ENCODE assay signal across 8 mouse cellular contexts in the genomic region with DNA sequence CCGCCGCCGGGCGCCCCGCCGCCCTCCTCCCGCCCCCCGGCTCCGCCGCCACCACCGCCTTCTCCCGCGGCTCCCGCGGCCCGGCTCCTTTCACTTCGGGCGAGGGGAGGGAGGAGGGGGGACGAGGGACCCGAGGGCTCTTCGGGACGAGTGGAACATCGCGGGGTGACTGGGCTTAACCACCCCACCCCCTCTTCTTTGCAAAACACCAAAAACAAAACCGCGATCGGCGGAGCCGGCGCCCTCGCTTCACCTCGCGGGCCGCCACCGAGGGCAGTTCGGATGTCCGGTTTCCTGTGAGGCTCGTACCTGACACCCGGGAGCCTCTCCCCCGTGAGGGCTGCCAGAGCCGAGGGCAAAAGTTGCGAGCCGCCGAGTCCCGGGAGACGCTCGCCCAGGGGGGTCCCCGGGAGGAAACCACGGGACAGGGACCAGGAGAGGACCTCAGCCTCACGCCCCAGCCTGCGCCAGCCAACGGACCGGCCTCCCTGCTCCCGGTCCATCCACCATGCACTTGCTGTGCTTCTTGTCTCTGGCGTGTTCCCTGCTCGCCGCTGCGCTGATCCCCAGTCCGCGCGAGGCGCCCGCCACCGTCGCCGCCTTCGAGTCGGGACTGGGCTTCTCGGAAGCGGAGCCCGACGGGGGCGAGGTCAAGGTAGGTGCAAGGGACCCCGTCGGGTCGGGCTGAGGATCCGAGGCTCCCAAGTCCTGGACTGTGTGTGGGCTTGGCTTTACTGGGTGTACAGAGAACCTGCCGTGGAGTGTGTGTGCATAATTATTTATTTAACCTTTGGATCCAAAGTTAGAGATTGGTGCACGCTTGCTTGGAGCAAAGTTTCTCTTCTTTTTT. TPM values are rescaled to one million over a fixed set of nuclear protein-coding genes. Genes with fewer than 3 reads are reported as not detected.
A peak's percentile ranks its signal among the peaks of the same experiment; 100 is the strongest.
DNase-seq lines count a peak whose midpoint lies in the region; ATAC-seq and TF ChIP-seq lines count a peak whose summit lies in the region.

A gene (plus strand): TSS at position 336 of the 850 bp plus-strand sequence.

- TF ChIP-seq EP300 in liver, postnatal 0 days (IDR thresholded peaks at IDR 0.05; ENCODE audit: low read depth), result no peak

- peak within 1 kb of the TSS; percentile 73 for H3K9ac ChIP-seq in embryonic facial prominence, embryonic 12.5 days
- H3K9ac ChIP-seq in kidney, embryonic 16.5 days (replicated peaks; ENCODE audit: low read length), result peak within 1 kb of the TSS; percentile 81
- peak within 1 kb of the TSS; percentile 61 for H3K9ac ChIP-seq in liver, postnatal 0 days (replicated peaks)
- H3K9ac ChIP-seq in neural tube, embryonic 13.5 days, result peak within 1 kb of the TSS; percentile 86

- H3K27me3 ChIP-seq in embryonic facial prominence, embryonic 12.5 days, result no peaks in the 10 kb centered on the region
- H3K27me3 ChIP-seq in kidney, embryonic 16.5 days (ENCODE audit: insufficient read depth, low read length), result no peaks in the 10 kb centered on the region; the same call in 1 of the 2 replicates
- no peaks in the 10 kb centered on the region for H3K27me3 ChIP-seq in liver, postnatal 0 days (ENCODE audit: insufficient read depth, low read length)
- no peaks in the 10 kb centered on the region for H3K27me3 ChIP-seq in neural tube, embryonic 13.5 days

- H3K4me2 ChIP-seq in embryonic facial prominence, embryonic 12.5 days (replicated peaks), result peak within 1 kb of the TSS; percentile 61
- H3K4me2 ChIP-seq in kidney, embryonic 16.5 days (replicated peaks; ENCODE audit: low read depth, low read length), result peak within 1 kb of the TSS; percentile 76
- peak within 1 kb of the TSS; percentile 79 for H3K4me2 ChIP-seq in liver, postnatal 0 days (ENCODE audit: low read depth, low read length)
- peak within 1 kb of the TSS; percentile 82 for H3K4me2 ChIP-seq in neural tube, embryonic 13.5 days

- H3K36me3 ChIP-seq in embryonic facial prominence, embryonic 12.5 days, result no peaks in the 10 kb centered on the region
- H3K36me3 ChIP-seq in kidney, embryonic 16.5 days (ENCODE audit: insufficient read depth, low read length), result no peaks in the 10 kb centered on the region
- no peaks in the 10 kb centered on the region for H3K36me3 ChIP-seq in liver, postnatal 0 days (replicated peaks; ENCODE audit: insufficient read depth, low read length)
- no peaks in the 10 kb centered on the region for H3K36me3 ChIP-seq in neural tube, embryonic 13.5 days

- no peak for TF ChIP-seq CTCF in liver, postnatal 0 days (IDR thresholded peaks at IDR 0.05; ENCODE audit: low read depth)

- peak within 1 kb of the TSS; percentile 75 for H3K4me3 ChIP-seq in embryonic facial prominence, embryonic 12.5 days
- peak within 1 kb of the TSS; percentile 74 for H3K4me3 ChIP-seq in kidney, embryonic 16.5 days (ENCODE audit: low read length)
- peak within 1 kb of the TSS; percentile 68 for H3K4me3 ChIP-seq in liver, postnatal 0 days (ENCODE audit: low read depth, low read length)
- H3K4me3 ChIP-seq in neural tube, embryonic 13.5 days, result peak within 1 kb of the TSS; percentile 88

- H3K27ac ChIP-seq in embryonic facial prominence, embryonic 12.5 days, result peak within 1 kb of the TSS; percentile 80
- peak within 1 kb of the TSS; percentile 66 for H3K27ac ChIP-seq in kidney, embryonic 16.5 days (ENCODE audit: low read length)
- peak within 1 kb of the TSS; percentile 98 for H3K27ac ChIP-seq in liver, postnatal 0 days (ENCODE audit: low read depth)
- H3K27ac ChIP-seq in neural tube, embryonic 13.5 days (replicated peaks), result peak within 1 kb of the TSS; percentile 83

- H3K4me1 ChIP-seq in embryonic facial prominence, embryonic 12.5 days, result no peaks in the 10 kb centered on the region
- peaks cover 16% of the 10 kb centered on the region for H3K4me1 ChIP-seq in kidney, embryonic 16.5 days (ENCODE audit: insufficient read depth, low read length)
- H3K4me1 ChIP-seq in liver, postnatal 0 days (ENCODE audit: insufficient read depth), result peaks cover 3% of the 10 kb centered on the region; the same call in 1 of the 2 replicates
- H3K4me1 ChIP-seq in neural tube, embryonic 13.5 days (replicated peaks), result peaks cover 18% of the 10 kb centered on the region

- ATAC-seq in embryonic facial prominence, embryonic 12.5 days (ENCODE audit: insufficient number of reproducible peaks, insufficient read depth, low FRiP score, low TSS enrichment), result peak; percentile 79
- ATAC-seq in kidney, embryonic 16.5 days (ENCODE audit: low FRiP score, low TSS enrichment), result peak; percentile 79
- peak; percentile 85 for ATAC-seq in liver, postnatal 0 days
- ATAC-seq in neural tube, embryonic 13.5 days (ENCODE audit: low read depth), result peak; percentile 89

- whole genome bisulfite sequencing in embryonic facial prominence, embryonic 12.5 days, result under 1% methylated on average over 68 of the region's 79 CpGs
- WGBS in kidney, embryonic 16.5 days, result under 1% methylated on average over 61 of the region's 79 CpGs
- WGBS in liver, postnatal 0 days (ENCODE audit: insufficient replicate concordance), result under 1% methylated on average over 69 of the region's 79 CpGs
- WGBS in neural tube, embryonic 13.5 days, result under 1% methylated on average over 61 of the region's 79 CpGs

- peak; percentile 84 for DNase-seq in 3134 (ENCODE audit: extremely low read depth, insufficient read length, low spot score)
- peak; percentile 73 for DNase-seq in adrenal gland, postnatal 10 days
- peak; percentile 54 to 64 for DNase-seq in heart, adult 9 months (ENCODE audit: low spot score in 2 of 2)
- DNase-seq in liver, postnatal 0 days, result peak; percentile 66
- DNase-seq in testis, postnatal 10 days (ENCODE audit: low spot score), result peak; percentile 56

- H3K9me3 ChIP-seq in embryonic facial prominence, embryonic 12.5 days, result no peaks in the 10 kb centered on the region
- no peaks in the 10 kb centered on the region for H3K9me3 ChIP-seq in kidney, embryonic 16.5 days (ENCODE audit: low read length)
- no peaks in the 10 kb centered on the region for H3K9me3 ChIP-seq in liver, postnatal 0 days (ENCODE audit: low read length)
- no peaks in the 10 kb centered on the region for H3K9me3 ChIP-seq in neural tube, embryonic 13.5 days

RNA-seq across cellular contexts. Expression of the gene that starts here (rescaled TPM):
- 1 to 10 TPM; 6.3 to 8.2 TPM for total RNA-seq in adrenal gland, postnatal 10 days (2021)
- 11.7 and 12.9 TPM in 2 replicates for polyA plus RNA-seq in embryonic facial prominence, embryonic 12.5 days (2016; fragmentation: Nextera tagmentation; extraction: Ambion mirVana)
- 4.9 and 6.9 TPM in 2 replicates for polyA plus RNA-seq in kidney, embryonic 16.5 days (2015; fragmentation: Nextera tagmentation; extraction: Ambion mirVana)
- polyA plus RNA-seq in liver, postnatal 0 days (2015; fragmentation: Nextera tagmentation; extraction: Ambion mirVana), result 2.5 and 3.1 TPM in 2 replicates
- polyA plus RNA-seq in neural tube, embryonic 13.5 days (2015; fragmentation: Nextera tagmentation; extraction: Ambion mirVana), result 4.6 and 5.9 TPM in 2 replicates

Comparison
In these comparisons a context has a peak if more than half of its experiments do, and no peak if none do; other contexts are left out.
1. Peak in every context shown above with its lines: DNase-seq, ATAC-seq, H3K4me3 ChIP-seq and H3K27ac ChIP-seq.